Mouse (Mus musculus): ENCODE results near the gene Gcnt4.

GRCm38 (mm10) chr13:96960019-96960418 lies 35.5 kb downstream of the Gcnt4 start:
- no peak for TF ChIP-seq MEF2A (IDR thresholded peaks at IDR 0.05; ENCODE audit: borderline replicate concordance, low read depth, low read length)
- no peak for TF ChIP-seq CTCF (conservative IDR thresholded peaks at IDR 0.05 in 1 of 2, IDR thresholded peaks at IDR 0.05 in 1 of 2; ENCODE audit: low read depth in 2 of 2, low read length in 2 of 2)
- TF ChIP-seq ZC3H11A (IDR thresholded peaks at IDR 0.05; ENCODE audit: low read depth, low read length) = no peak
- no peak for TF ChIP-seq RAD21 (IDR thresholded peaks at IDR 0.05; ENCODE audit: low read depth, low read length)
- no peak for TF ChIP-seq USF1 (IDR thresholded peaks at IDR 0.05; ENCODE audit: low read depth, low read length)
- TF ChIP-seq E2F4 (IDR thresholded peaks at IDR 0.05; ENCODE audit: insufficient replicate concordance, low read depth, low read length) = no peak

Data from CH12.LX (cell line).